Mouse (Mus musculus): ENCODE measurements around the gene Xpnpep1. TPM values are rescaled to one million over a fixed set of nuclear protein-coding genes. Genes with fewer than 3 reads are reported as not detected.

The Xpnpep1 gene
- total and polyA plus RNA-seq, 3 experiments = 82.8 to 99.6 (median 96.0) TPM

DNA sequence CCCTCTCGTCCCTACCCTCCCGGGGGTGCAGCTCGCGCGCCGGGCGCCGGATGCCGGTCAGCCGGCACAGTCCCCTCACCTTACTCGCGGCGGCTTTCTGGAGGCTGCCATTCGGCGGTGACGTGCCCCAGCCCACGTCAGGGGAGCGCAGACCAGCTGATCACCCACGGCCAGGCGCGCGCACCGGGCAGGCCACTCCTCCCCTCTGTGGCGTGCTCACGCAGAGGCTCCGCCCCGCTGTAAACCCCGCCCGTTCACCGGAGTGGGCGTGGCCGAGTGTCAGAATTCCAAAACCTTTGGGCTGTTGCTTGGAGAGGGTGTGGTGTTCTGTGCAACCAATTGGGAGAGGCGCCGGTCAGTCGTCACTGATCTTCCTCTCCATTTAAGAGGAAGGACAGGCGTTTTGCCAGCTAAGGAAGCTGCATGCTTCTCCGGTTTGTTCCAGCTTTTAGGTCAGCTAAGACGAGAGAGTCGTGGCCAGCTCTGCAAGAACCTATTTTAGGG, 1.5 kb downstream of the Xpnpep1 start (continued):
- peak; percentile 77 for TF ChIP-seq NRF1 (IDR thresholded peaks at IDR 0.05; ENCODE audit: low read depth, low read length)
- peak; percentile 70 for TF ChIP-seq MAX (IDR thresholded peaks at IDR 0.05; ENCODE audit: low read length)
- TF ChIP-seq MAZ (IDR thresholded peaks at IDR 0.05; ENCODE audit: low read depth, low read length) = no peak
- TF ChIP-seq CHD2 (IDR thresholded peaks at IDR 0.05; ENCODE audit: low read length) = peak; percentile 37; the same call in 1 of the 2 replicates
- TF ChIP-seq NELFE (IDR thresholded peaks at IDR 0.05; ENCODE audit: low read depth, low read length) = peak; percentile 79
- TF ChIP-seq ZNF384 (IDR thresholded peaks at IDR 0.05; ENCODE audit: low read depth, low read length) = no peak

- Histone ChIP-seq H3K4me2 (ENCODE audit: insufficient read depth, low read depth, poor library complexity, severe bottlenecking) (peak overlapping the region; percentile 93), H3K4me3 (replicated peaks in 1 of 3; ENCODE audit: low read depth in 2 of 3, low read length in 2 of 3, poor library complexity in 1 of 3) (peak overlapping the region; percentile 70 to 90 (median 89)), H3K4me1 (ENCODE audit: control insufficient read depth in 1 of 2, insufficient read depth in 2 of 2) (peaks cover 17 to 44% of the 10 kb centered on the region in 2 experiments), H3K27ac (ENCODE audit: insufficient read depth, low read depth) (0 out of 2 replicates have a peak overlapping the region, but pooled peaks have one; percentile 27), H3K36me3 (replicated peaks in 1 of 2; ENCODE audit: control insufficient read depth in 1 of 2, insufficient read depth in 1 of 2, low read length in 1 of 2) (peaks cover 0 to 23% of the 10 kb centered on the region in 2 experiments), H3K79me2 (replicated peaks; ENCODE audit: control insufficient read depth, extremely low read depth, insufficient read depth, poor library complexity, severe bottlenecking) (peaks cover 11% of the 10 kb centered on the region), H3K27me3 (replicated peaks) (peaks cover 1% of the 10 kb centered on the region), H3K9me3 (replicated peaks; ENCODE audit: low read length) (no peaks in the 10 kb centered on the region), H3K9ac (ENCODE audit: insufficient read depth, low read depth) (peak overlapping the region; percentile 87)
- TF ChIP-seq ZMIZ1 (IDR thresholded peaks at IDR 0.05; ENCODE audit: low read depth, low read length) = no peak
- TF ChIP-seq UBTF (IDR thresholded peaks at IDR 0.05; ENCODE audit: low read depth, low read length) = peak; percentile 78; the same call in 1 of the 2 replicates
- no peak for TF ChIP-seq CHD1 (IDR thresholded peaks at IDR 0.05; ENCODE audit: low read depth, low read length)
- TF ChIP-seq MXI1 (IDR thresholded peaks at IDR 0.05; ENCODE audit: low read depth, low read length) = no peak; the same call in 1 of the 2 replicates
- no peak for TF ChIP-seq JUN (IDR thresholded peaks at IDR 0.05; ENCODE audit: insufficient read depth, low read depth, low read length)
- no peak for TF ChIP-seq PAX5 (IDR thresholded peaks at IDR 0.05; ENCODE audit: low read length)
- TF ChIP-seq KAT2A (IDR thresholded peaks at IDR 0.05; ENCODE audit: insufficient replicate concordance, low read length) = no peak
- dilution Hi-C loops (cut with MboI; ENCODE audit: extremely low pct_ligation_motif_present, extremely low pct_unique_long_range_greater_than_20kb, low sequenced_read_pairs) = no loop called here
- peak; percentile 27 for DNase-seq (ENCODE audit: extremely low read depth)
- in situ Hi-C loops (cut with MboI; ENCODE audit: low pct_ligation_motif_present, low pct_unique_long_range_greater_than_20kb, low sequenced_read_pairs) = no loop called here
Measured at GRCm38 (mm10) chr19:53037925-53038419, 2.0 kb downstream of the Xpnpep1 start.

- no peak for DNase-seq (ENCODE audit: extremely low read depth)
- no peak overlapping the region for H3K4me3 ChIP-seq (replicated peaks in 1 of 3; ENCODE audit: low read depth in 2 of 3, low read length in 2 of 3, poor library complexity in 1 of 3)
- dilution Hi-C loops (cut with MboI; ENCODE audit: extremely low pct_ligation_motif_present, extremely low pct_unique_long_range_greater_than_20kb, low sequenced_read_pairs) = no loop called here
- H3K79me2 ChIP-seq (replicated peaks; ENCODE audit: control insufficient read depth, extremely low read depth, insufficient read depth, poor library complexity, severe bottlenecking) = peaks cover 11% of the 10 kb centered on the region
- H3K9me3 ChIP-seq (replicated peaks; ENCODE audit: low read length) = no peaks in the 10 kb centered on the region
- no peak overlapping the region for H3K4me2 ChIP-seq (ENCODE audit: insufficient read depth, low read depth, poor library complexity, severe bottlenecking)
- H3K9ac ChIP-seq (ENCODE audit: insufficient read depth, low read depth) = no peak overlapping the region
- no peak for TF ChIP-seq MYC (IDR thresholded peaks at IDR 0.05; ENCODE audit: low read depth, low read length)
- no peak for TF ChIP-seq CTCF (conservative IDR thresholded peaks at IDR 0.05 in 1 of 2, IDR thresholded peaks at IDR 0.05 in 1 of 2; ENCODE audit: low read depth in 2 of 2, low read length in 2 of 2)
- TF ChIP-seq USF1 (IDR thresholded peaks at IDR 0.05; ENCODE audit: low read depth, low read length) = no peak
- in situ Hi-C loops (cut with MboI; ENCODE audit: low pct_ligation_motif_present, low pct_unique_long_range_greater_than_20kb, low sequenced_read_pairs) = no loop called here
- H3K27me3 ChIP-seq (replicated peaks) = no peaks in the 10 kb centered on the region
- peaks cover 9 to 39% of the 10 kb centered on the region in 2 experiments for H3K4me1 ChIP-seq (ENCODE audit: control insufficient read depth in 1 of 2, insufficient read depth in 2 of 2)
- H3K27ac ChIP-seq (ENCODE audit: insufficient read depth, low read depth) = no peak overlapping the region
- H3K36me3 ChIP-seq (replicated peaks in 1 of 2; ENCODE audit: control insufficient read depth in 1 of 2, insufficient read depth in 1 of 2, low read length in 1 of 2) = peaks cover 8 to 68% of the 10 kb centered on the region in 2 experiments
Measured at GRCm38 (mm10) chr19:53033159-53033943, 6.7 kb downstream of the Xpnpep1 start.
